Mouse (Mus musculus): Measurements from ENCODE around the gene Gen1. TPM values are rescaled to one million over a fixed set of nuclear protein-coding genes. Genes with fewer than 3 reads are reported as not detected.

Gen1 gene
- polyA plus RNA-seq (2016; fragmentation: Nextera tagmentation; extraction: Ambion mirVana): 19.1 and 19.7 TPM in 2 replicates

GRCm38 (mm10) chr12:11265382-11266281, at the start of gene Gen1, which contains the start of gene Smc6:
Gen1 (minus strand) TSS chr12:11265801.
Smc6 (plus strand) TSS chr12:11265886.
- under 1% methylated on average over 78 of the region's 83 CpGs for WGBS
- Histone ChIP-seq H3K4me3 (peak within 1 kb of the TSS; percentile 90), H3K27me3 (ENCODE audit: poor library complexity, severe bottlenecking) (no peaks in the 10 kb centered on the region), H3K36me3 (replicated peaks) (0 out of 2 replicates have a peak, but pooled peaks cover 4% of the 10 kb centered on the region), H3K27ac (peak within 1 kb of the TSS; percentile 98), H3K4me1 (peaks cover 46% of the 10 kb centered on the region), H3K9me3 (no peaks in the 10 kb centered on the region)
- DNase-seq (ENCODE audit: extremely low spot score, low spot score): peak; percentile 96

- H3K27ac ChIP-seq: no peak overlapping the region
- no peaks in the 10 kb centered on the region for H3K9me3 ChIP-seq
- DNase-seq (ENCODE audit: extremely low spot score, low spot score): no peak
- 85% methylated on average over 1 of the region's 1 CpGs for WGBS
- H3K4me1 ChIP-seq: no peaks in the 10 kb centered on the region
- H3K36me3 ChIP-seq (replicated peaks): peaks cover 81% of the 10 kb centered on the region
- H3K27me3 ChIP-seq (ENCODE audit: poor library complexity, severe bottlenecking): no peaks in the 10 kb centered on the region
- H3K4me3 ChIP-seq: no peak overlapping the region
Observed at GRCm38 (mm10) chr12:11313840-11314239, 48.2 kb upstream of the Gen1 start.

- H3K4me3 ChIP-seq: no peak overlapping the region
- no peaks in the 10 kb centered on the region for H3K4me1 ChIP-seq
- no peaks in the 10 kb centered on the region for H3K27me3 ChIP-seq (ENCODE audit: poor library complexity, severe bottlenecking)
- WGBS: 90% methylated on average over 2 of the region's 2 CpGs
- H3K36me3 ChIP-seq (replicated peaks): peaks cover 82% of the 10 kb centered on the region
- H3K27ac ChIP-seq: no peak overlapping the region
- DNase-seq (ENCODE audit: extremely low spot score, low spot score): no peak
- H3K9me3 ChIP-seq: no peaks in the 10 kb centered on the region
Observed at GRCm38 (mm10) chr12:11311106-11311505, 45.5 kb upstream of the Gen1 start.

DNA sequence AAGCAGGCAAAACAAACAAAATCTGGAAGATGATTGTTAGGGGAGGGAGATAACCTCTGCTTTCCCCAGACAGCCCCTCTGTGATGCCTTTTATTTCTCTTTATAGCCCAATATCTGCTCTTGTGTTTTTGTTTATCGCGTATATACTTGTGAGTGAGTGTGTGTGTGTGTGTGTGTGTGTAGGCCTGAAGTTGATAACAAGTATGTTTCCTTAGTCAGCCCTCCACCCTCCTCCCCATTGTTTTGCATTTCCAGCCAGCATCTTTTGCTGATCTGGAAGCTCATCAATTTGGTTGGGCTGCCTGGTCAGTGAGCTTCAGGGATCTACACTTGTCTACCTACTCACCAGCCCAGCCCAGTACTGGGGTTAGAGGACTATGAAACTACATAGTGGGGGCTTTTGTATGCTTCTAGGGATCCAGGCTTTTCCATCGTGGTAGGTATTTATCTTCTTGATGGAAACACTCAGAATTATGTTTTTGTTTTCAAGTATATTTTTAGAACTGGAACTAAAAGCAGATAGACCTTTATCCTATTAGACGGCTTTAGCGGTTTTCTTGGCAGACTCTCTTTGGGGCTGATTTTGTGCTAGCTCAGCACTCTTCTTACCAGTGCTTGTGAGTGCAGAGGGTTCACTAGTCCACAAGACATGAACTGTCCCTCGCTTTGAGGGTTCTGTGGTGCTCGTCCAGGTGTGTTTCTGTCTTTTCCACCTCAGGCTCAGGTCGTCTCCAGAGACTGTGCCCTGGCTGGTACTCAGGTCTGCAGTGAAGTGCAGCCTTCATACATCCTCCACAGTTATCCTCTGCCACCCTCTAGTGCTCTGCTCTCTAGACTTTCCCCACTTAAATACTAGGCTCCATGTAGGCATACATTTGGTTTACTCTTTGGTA, 41.4 kb upstream of the Gen1 start:
- Histone ChIP-seq H3K4me1 (no peaks in the 10 kb centered on the region), H3K27me3 (ENCODE audit: poor library complexity, severe bottlenecking) (no peaks in the 10 kb centered on the region)

DNA sequence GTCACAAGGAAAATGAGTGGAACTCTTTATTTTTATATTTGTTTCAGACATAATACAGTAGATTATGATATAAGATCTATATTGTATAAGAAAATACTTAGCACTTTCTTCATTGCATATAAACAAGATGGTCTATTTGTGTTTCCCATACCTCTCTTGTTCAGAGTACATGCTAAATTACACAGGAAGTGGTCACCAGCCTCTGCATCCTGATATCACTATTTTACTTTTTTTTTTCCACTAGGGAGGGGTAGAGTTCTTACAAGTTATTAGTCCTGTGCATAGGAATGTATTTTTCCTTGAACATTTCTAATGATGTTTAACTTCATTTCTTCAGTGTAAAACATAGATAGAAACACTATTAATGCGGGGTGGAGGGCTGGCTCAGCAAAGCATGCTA, 35.3 kb upstream of the Gen1 start:
- Histone ChIP-seq H3K4me1 (no peaks in the 10 kb centered on the region), H3K36me3 (replicated peaks) (peaks cover 96% of the 10 kb centered on the region), H3K27ac (no peak overlapping the region), H3K27me3 (ENCODE audit: poor library complexity, severe bottlenecking) (no peaks in the 10 kb centered on the region), H3K9me3 (no peaks in the 10 kb centered on the region), H3K4me3 (no peak overlapping the region)
- WGBS: 85% methylated on average over 1 of the region's 1 CpGs
- no peak for DNase-seq (ENCODE audit: extremely low spot score, low spot score)

More for the DNA sequence above, 41.4 kb upstream of the Gen1 start:
- Histone ChIP-seq H3K9me3 (no peaks in the 10 kb centered on the region), H3K36me3 (replicated peaks) (peaks cover 92% of the 10 kb centered on the region), H3K27ac (no peak overlapping the region), H3K4me3 (no peak overlapping the region)
- no peak for DNase-seq (ENCODE audit: extremely low spot score, low spot score)
- 90% methylated on average over 8 of the region's 8 CpGs for WGBS

GRCm38 (mm10) chr12:11286382-11286781, 20.8 kb upstream of the Gen1 start:
- H3K27me3 ChIP-seq (ENCODE audit: poor library complexity, severe bottlenecking): no peaks in the 10 kb centered on the region
- no peak overlapping the region for H3K4me3 ChIP-seq
- WGBS: 94% methylated on average over 2 of the region's 2 CpGs
- DNase-seq (ENCODE audit: extremely low spot score, low spot score): no peak
- H3K27ac ChIP-seq: no peak overlapping the region
- no peaks in the 10 kb centered on the region for H3K9me3 ChIP-seq
- peaks cover 99% of the 10 kb centered on the region for H3K36me3 ChIP-seq (replicated peaks)
- no peaks in the 10 kb centered on the region for H3K4me1 ChIP-seq

DNA sequence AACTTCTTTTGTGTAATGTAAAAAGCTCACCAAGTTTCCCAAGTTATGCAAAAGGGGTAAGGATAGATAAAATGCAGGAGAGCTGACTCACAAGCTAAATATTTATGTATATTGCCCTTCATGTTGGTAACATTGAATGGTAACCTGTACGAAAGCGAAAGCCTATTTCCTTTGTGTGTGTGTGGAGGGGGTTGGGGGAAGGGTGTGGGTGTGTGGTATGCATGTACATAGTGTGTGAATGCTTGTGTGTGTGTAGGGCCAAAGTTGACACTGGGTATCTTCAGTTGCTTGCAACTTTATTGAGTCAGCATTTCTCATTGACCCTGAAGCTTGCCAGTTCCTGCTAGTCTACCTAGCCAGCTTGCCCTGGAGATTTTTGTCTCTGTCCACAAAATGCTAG, 16.0 kb upstream of the Gen1 start:
- Histone ChIP-seq H3K4me3 (no peak overlapping the region), H3K27me3 (ENCODE audit: poor library complexity, severe bottlenecking) (no peaks in the 10 kb centered on the region), H3K36me3 (replicated peaks) (peaks cover 96% of the 10 kb centered on the region), H3K4me1 (no peaks in the 10 kb centered on the region), H3K27ac (no peak overlapping the region), H3K9me3 (no peaks in the 10 kb centered on the region)
- WGBS: 91% methylated on average over 2 of the region's 2 CpGs
- DNase-seq (ENCODE audit: extremely low spot score, low spot score): no peak

GRCm38 (mm10) chr12:11279886-11280285, 14.3 kb upstream of the Gen1 start:
- H3K27ac ChIP-seq: no peak overlapping the region
- DNase-seq (ENCODE audit: extremely low spot score, low spot score): no peak
- H3K4me1 ChIP-seq: no peaks in the 10 kb centered on the region
- no peaks in the 10 kb centered on the region for H3K9me3 ChIP-seq
- H3K36me3 ChIP-seq (replicated peaks): peaks cover 90% of the 10 kb centered on the region
- no peak overlapping the region for H3K4me3 ChIP-seq
- 93% methylated on average over 3 of the region's 3 CpGs for WGBS
- no peaks in the 10 kb centered on the region for H3K27me3 ChIP-seq (ENCODE audit: poor library complexity, severe bottlenecking)

- H3K4me3 ChIP-seq: no peak overlapping the region
- H3K27ac ChIP-seq: no peak overlapping the region
- no peaks in the 10 kb centered on the region for H3K9me3 ChIP-seq
- no peak for DNase-seq (ENCODE audit: extremely low spot score, low spot score)
- no peaks in the 10 kb centered on the region for H3K4me1 ChIP-seq
- H3K36me3 ChIP-seq (replicated peaks): peaks cover 89% of the 10 kb centered on the region
- H3K27me3 ChIP-seq (ENCODE audit: poor library complexity, severe bottlenecking): no peaks in the 10 kb centered on the region
- 92% methylated on average over 6 of the region's 6 CpGs for WGBS
Observed at GRCm38 (mm10) chr12:11277207-11277606, 11.6 kb upstream of the Gen1 start.

DNA sequence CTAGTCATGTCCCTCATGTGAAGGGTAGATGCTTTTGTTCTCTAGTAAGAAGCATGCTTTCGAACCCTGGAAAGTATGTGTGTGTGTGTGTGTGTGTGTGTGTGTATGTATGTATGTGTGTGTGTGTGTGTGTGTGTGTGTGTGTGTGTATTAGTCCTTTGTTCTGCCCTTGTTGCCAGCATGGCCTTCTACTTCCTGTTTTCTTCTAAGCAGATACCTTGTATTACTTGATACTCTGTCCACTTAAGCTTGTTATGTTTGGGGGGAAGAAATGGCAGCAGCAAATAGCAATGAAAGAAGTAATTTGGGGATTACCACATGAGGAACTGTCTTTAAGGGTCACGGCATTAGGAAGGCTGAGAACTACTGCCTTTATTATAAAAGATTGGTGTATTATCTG, 11.0 kb upstream of the Gen1 start:
- DNase-seq (ENCODE audit: extremely low spot score, low spot score): no peak
- Histone ChIP-seq H3K4me1 (no peaks in the 10 kb centered on the region), H3K9me3 (no peaks in the 10 kb centered on the region), H3K36me3 (replicated peaks) (peaks cover 90% of the 10 kb centered on the region), H3K4me3 (no peak overlapping the region), H3K27me3 (ENCODE audit: poor library complexity, severe bottlenecking) (no peaks in the 10 kb centered on the region), H3K27ac (no peak overlapping the region)
- 89% methylated on average over 2 of the region's 2 CpGs for WGBS

DNA sequence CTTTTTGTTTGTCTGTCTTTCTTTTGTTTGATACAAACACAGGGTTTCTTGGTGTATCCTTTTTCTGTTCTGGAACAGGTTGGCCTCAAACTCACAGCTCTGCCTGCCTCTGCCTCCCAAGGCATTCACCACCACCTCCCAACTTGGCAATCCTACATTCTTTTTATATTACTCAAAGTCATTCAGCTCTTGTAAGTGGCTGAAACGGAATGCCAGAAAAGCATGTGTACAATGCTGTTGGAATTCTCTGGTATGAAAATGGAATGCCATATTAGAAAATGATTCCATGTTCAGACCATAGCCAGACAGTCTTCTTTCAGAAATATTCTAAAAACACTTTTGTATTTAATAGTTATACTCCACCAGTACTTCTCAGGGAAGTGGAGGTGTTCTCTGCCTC, 7.6 kb upstream of the Gen1 start:
- Histone ChIP-seq H3K4me1 (peaks cover 16% of the 10 kb centered on the region), H3K27me3 (ENCODE audit: poor library complexity, severe bottlenecking) (no peaks in the 10 kb centered on the region), H3K36me3 (replicated peaks) (peaks cover 68% of the 10 kb centered on the region), H3K9me3 (no peaks in the 10 kb centered on the region), H3K27ac (no peak overlapping the region), H3K4me3 (no peak overlapping the region)
- WGBS: 90% methylated on average over 1 of the region's 1 CpGs
- DNase-seq (ENCODE audit: extremely low spot score, low spot score): no peak

DNA sequence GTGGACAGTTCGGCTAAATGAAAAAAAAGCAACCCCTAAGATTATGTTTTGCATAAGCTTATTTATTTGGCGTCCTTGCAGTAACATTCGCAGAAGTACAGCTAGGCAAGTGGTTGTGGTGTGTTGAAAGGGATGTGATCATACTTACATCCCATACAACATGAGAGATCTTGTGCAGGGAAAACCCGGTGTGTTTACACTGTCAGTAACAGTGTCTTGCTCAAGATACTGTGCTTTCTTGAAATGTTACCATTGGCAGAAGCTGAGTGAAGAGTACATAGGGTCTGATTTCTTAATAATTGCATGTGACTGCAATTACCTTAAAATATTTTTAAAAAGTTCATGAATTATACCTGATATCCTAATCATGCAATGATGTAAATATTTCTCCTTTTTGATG, 7.0 kb upstream of the Gen1 start:
- WGBS: 95% methylated on average over 4 of the region's 4 CpGs
- peaks cover 61% of the 10 kb centered on the region for H3K36me3 ChIP-seq (replicated peaks)

More for the DNA sequence above, 7.0 kb upstream of the Gen1 start:
- H3K4me1 ChIP-seq: peaks cover 22% of the 10 kb centered on the region
- H3K27ac ChIP-seq: no peak overlapping the region
- no peaks in the 10 kb centered on the region for H3K27me3 ChIP-seq (ENCODE audit: poor library complexity, severe bottlenecking)
- no peak overlapping the region for H3K4me3 ChIP-seq
- H3K9me3 ChIP-seq: no peaks in the 10 kb centered on the region
- DNase-seq (ENCODE audit: extremely low spot score, low spot score): no peak
